Mouse (Mus musculus) megakaryocyte, embryonic 14.5 days (primary cell): Measurements from ENCODE around the gene R3hcc1l.

Experiments
- FLI1 ChIP-seq: IDR thresholded peaks from 2 replicates; pipeline ENCODE4 v1.6.1; 2012; ENCODE audit warnings: low read length, inconsistent platforms, mixed read lengths
- GATA1 ChIP-seq: IDR thresholded peaks from 3 replicates; pipeline ENCODE4 v1.6.1; 2012; ENCODE audit warnings: mixed read lengths, low read length, inconsistent platforms, borderline replicate concordance

- no peak for TF ChIP-seq GATA1
- no peak for TF ChIP-seq FLI1
Observed at GRCm38 (mm10) chr19:42538911-42539310, 20.4 kb downstream of the R3hcc1l start.
